Mouse (Mus musculus) myocyte (in vitro differentiated cells): ENCODE measurements around the gene Lman1l. TPM values are rescaled to one million over a fixed set of nuclear protein-coding genes. Genes with fewer than 3 reads are reported as not detected.

ENCODE experiments used
- H3K27me3 ChIP-seq: one replicate; pipeline ENCODE4 v1.6.1; 2011; ENCODE audit not compliant: control insufficient read depth, insufficient read depth, insufficient read length
- H3K36me3 ChIP-seq: one replicate; pipeline ENCODE4 v1.6.1; 2011; ENCODE audit not compliant: control insufficient read depth, insufficient read depth
- H3K4me2 ChIP-seq: one replicate; pipeline ENCODE4 v1.6.1; 2011; ENCODE audit warnings: low read depth, control low read depth
- H3K4me3 ChIP-seq: one replicate; pipeline ENCODE4 v1.5.1; 2011; ENCODE audit warnings: mild to moderate bottlenecking, control low read depth, moderate library complexity
- H3K79me2 ChIP-seq: one replicate; pipeline ENCODE4 v1.6.1; 2011; ENCODE audit not compliant: control insufficient read depth, insufficient read depth
- H3ac ChIP-seq: one replicate; pipeline ENCODE4 v1.6.1; 2011; ENCODE audit not compliant: control insufficient read depth, insufficient read length
- CEBPB ChIP-seq: IDR thresholded peaks from 2 replicates; pipeline ENCODE4 v1.6.1; 2011; ENCODE audit warnings: mild to moderate bottlenecking, moderate library complexity; ENCODE audit not compliant: poor library complexity, insufficient read depth, severe bottlenecking
- E2F4 ChIP-seq: IDR thresholded peaks from one replicate; pipeline ENCODE4 v1.6.1; 2011; ENCODE audit warnings: mild to moderate bottlenecking, control low read depth, moderate library complexity; ENCODE audit not compliant: insufficient read depth
- MAX ChIP-seq: IDR thresholded peaks from one replicate; pipeline ENCODE4 v1.6.1; 2011; ENCODE audit warnings: low read depth, mild to moderate bottlenecking, control low read depth
- MYOD1 ChIP-seq, 3 experiments: IDR thresholded peaks; one replicate each; pipeline ENCODE4 v1.6.1; 2011; ENCODE audit warnings: control low read depth in 2 of 3, low read depth in 2 of 3, mild to moderate bottlenecking in 2 of 3, moderate library complexity in 1 of 3; ENCODE audit not compliant: insufficient read length in 2 of 3, control insufficient read depth in 1 of 3
- MYOG ChIP-seq, 3 experiments: IDR thresholded peaks; one replicate each; pipeline ENCODE4 v1.6.1; 2011; ENCODE audit warnings: control low read depth in 2 of 3, low read depth in 2 of 3, mild to moderate bottlenecking in 2 of 3; ENCODE audit not compliant: insufficient read length in 2 of 3, control insufficient read depth in 1 of 3, insufficient read depth in 1 of 3
- POLR2A ChIP-seq: IDR thresholded peaks from one replicate; pipeline ENCODE4 v1.6.1; 2011; ENCODE audit warnings: low read depth, mild to moderate bottlenecking, control low read depth, moderate library complexity; ENCODE audit not compliant: insufficient read length
- POLR2AphosphoS2 ChIP-seq: IDR thresholded peaks from one replicate; pipeline ENCODE4 v1.6.1; 2011; ENCODE audit warnings: low read depth, control low read depth; ENCODE audit not compliant: insufficient read length
- REST ChIP-seq: IDR thresholded peaks from one replicate; pipeline ENCODE4 v1.6.1; 2011; ENCODE audit warnings: mild to moderate bottlenecking, control low read depth, moderate library complexity; ENCODE audit not compliant: insufficient read depth, insufficient read length
- SRF ChIP-seq: IDR thresholded peaks from one replicate; pipeline ENCODE4 v1.6.1; 2011; ENCODE audit warnings: low read depth; ENCODE audit not compliant: control insufficient read depth, insufficient read length
- TCF12 ChIP-seq: IDR thresholded peaks from one replicate; pipeline ENCODE4 v1.6.1; 2011; ENCODE audit warnings: mild to moderate bottlenecking, control low read depth; ENCODE audit not compliant: poor library complexity, insufficient read depth, severe bottlenecking
- TCF3 ChIP-seq: IDR thresholded peaks from one replicate; pipeline ENCODE4 v1.6.1; 2011; ENCODE audit warnings: low read depth, control low read depth; ENCODE audit not compliant: insufficient read length
- USF1 ChIP-seq: IDR thresholded peaks from one replicate; pipeline ENCODE4 v1.6.1; 2011; ENCODE audit warnings: low read depth, mild to moderate bottlenecking, control low read depth, moderate library complexity
- polyA plus RNA-seq: library from polyadenylated mRNA; unstranded; fragments of >200 nt; fragmentation: generic; extraction: Trizol; gene quantifications from one replicate; pipeline ENCODE4 v1.2.1, GENCODE M21; 2012; ENCODE audit warnings: missing spikeins

Lman1l gene
- polyA plus RNA-seq, 1 experiment: 1.00 TPM

DNA sequence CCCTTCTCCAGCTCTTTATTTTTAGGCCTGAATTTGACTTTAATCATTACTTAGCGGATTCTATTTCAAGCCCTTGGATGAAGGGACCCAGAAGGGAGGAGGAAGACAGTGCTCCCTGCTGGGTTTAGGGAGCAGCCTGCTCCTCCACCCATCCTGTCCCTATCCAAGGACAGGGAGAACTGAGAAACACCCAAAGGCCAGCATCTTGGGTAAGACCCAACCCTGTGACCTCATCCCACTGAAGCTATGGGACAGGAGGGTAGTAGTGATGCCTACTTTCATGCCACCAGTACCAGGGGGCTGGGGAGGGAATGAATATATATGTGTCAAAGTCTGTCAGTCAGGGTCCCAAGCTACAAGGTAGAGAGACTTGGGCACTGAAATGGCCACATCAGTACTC, 20.4 kb upstream of the Lman1l start:
- Histone ChIP-seq H3K27me3 (no peaks in the 10 kb centered on the region), H3K36me3 (no peaks in the 10 kb centered on the region), H3ac (no peak overlapping the region), H3K79me2 (peaks cover 86% of the 10 kb centered on the region), H3K4me3 (no peak overlapping the region), H3K4me2 (peak overlapping the region; percentile 91)
- TF ChIP-seq MYOG (IDR thresholded peaks at IDR 0.05; ENCODE audit: control insufficient read depth in 1 of 3, insufficient read depth in 1 of 3, insufficient read length in 2 of 3, low read depth in 2 of 3): no peak
- no peak for TF ChIP-seq E2F4
- no peak for TF ChIP-seq TCF3
- no peak for TF ChIP-seq MAX
- TF ChIP-seq SRF: no peak
- no peak for TF ChIP-seq REST
- no peak for TF ChIP-seq TCF12

DNA sequence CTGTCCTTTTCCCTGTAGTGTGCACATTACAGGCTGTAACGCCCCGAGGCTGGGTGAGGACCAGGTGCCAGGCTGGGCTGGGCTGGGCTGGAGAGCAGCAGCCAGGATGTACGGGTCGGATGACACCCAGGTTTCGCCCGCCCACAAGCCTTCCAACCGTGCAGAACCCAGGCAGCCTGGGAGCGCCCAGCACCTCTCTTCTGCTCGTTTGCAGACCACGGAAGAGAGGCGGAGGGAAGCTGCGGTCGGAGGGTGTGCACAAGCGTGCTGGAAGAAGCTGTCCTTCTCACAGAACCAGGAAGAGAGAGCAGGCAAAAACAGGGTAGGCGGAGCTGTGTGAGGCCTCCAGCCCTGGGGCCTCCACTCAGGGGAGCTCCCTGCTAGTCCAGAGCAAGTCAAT, 19.8 kb upstream of the Lman1l start:
- Histone ChIP-seq H3K4me3 (no peak overlapping the region), H3ac (no peak overlapping the region), H3K79me2 (peaks cover 92% of the 10 kb centered on the region), H3K36me3 (no peaks in the 10 kb centered on the region), H3K4me2 (peak overlapping the region; percentile 91), H3K27me3 (no peaks in the 10 kb centered on the region)
- TF ChIP-seq E2F4: no peak
- no peak for TF ChIP-seq USF1
- TF ChIP-seq POLR2AphosphoS2: peak; percentile 11
- peak in 1 of 3 experiments; percentile 6 for TF ChIP-seq MYOG (IDR thresholded peaks at IDR 0.05; ENCODE audit: control insufficient read depth in 1 of 3, insufficient read depth in 1 of 3, insufficient read length in 2 of 3, low read depth in 2 of 3)
- peak in 1 of 3 experiments; percentile 61 for TF ChIP-seq MYOD1 (IDR thresholded peaks at IDR 0.05; ENCODE audit: control insufficient read depth in 1 of 3, insufficient read length in 2 of 3, low read depth in 2 of 3)
- TF ChIP-seq POLR2A: no peak

DNA sequence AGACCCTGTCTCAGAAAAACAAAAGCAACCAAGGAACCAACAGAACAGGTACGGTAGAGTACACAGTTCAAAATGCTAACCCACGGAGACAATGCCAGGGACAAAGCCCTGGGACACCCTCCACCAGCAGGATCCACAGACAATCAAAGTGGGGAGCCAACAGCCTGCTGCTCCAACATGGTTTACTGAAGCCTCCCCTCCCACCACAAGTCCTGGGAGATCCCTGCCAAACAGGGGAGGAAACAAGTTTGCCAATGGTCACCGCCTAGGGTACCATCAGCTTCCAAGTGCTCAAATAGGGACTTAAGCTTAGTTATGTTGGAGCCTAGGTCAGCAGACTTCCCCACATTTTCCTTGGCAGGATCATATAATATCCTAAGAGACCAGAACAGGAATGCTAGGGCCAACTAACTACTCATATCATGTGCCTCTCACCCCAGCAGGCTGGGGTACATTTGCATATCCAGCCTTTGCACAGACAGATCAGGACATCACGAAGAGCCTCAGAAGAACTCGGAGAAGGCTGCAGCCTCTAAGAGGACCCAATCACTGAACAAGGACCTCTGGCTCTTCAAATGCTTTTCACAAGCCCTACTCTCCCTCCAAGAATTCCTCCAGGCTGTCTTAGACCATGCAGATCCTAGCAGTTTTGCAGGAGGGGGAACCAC, 19.2 kb upstream of the Lman1l start:
- peaks cover 96% of the 10 kb centered on the region for H3K79me2 ChIP-seq
- no peaks in the 10 kb centered on the region for H3K36me3 ChIP-seq
- no peaks in the 10 kb centered on the region for H3K27me3 ChIP-seq
- no peak overlapping the region for H3K4me3 ChIP-seq
- no peak for TF ChIP-seq POLR2AphosphoS2
- no peak for TF ChIP-seq REST
- no peak for TF ChIP-seq POLR2A
- no peak for TF ChIP-seq MYOG (IDR thresholded peaks at IDR 0.05; ENCODE audit: control insufficient read depth in 1 of 3, insufficient read depth in 1 of 3, insufficient read length in 2 of 3, low read depth in 2 of 3)
- no peak for TF ChIP-seq CEBPB
- no peak for TF ChIP-seq SRF
- TF ChIP-seq MYOD1 (IDR thresholded peaks at IDR 0.05; ENCODE audit: control insufficient read depth in 1 of 3, insufficient read length in 2 of 3, low read depth in 2 of 3): no peak
- no peak for TF ChIP-seq E2F4
- no peak for TF ChIP-seq TCF3
- TF ChIP-seq USF1: no peak
- TF ChIP-seq MAX: no peak
- no peak for TF ChIP-seq TCF12
- no peak overlapping the region for H3ac ChIP-seq
- peak overlapping the region; percentile 91 for H3K4me2 ChIP-seq

GRCm38 (mm10) chr9:57638651-57639459, 18.3 kb upstream of the Lman1l start:
- peak overlapping the region; percentile 91 for H3K4me2 ChIP-seq
- peaks cover 95% of the 10 kb centered on the region for H3K79me2 ChIP-seq
- no peaks in the 10 kb centered on the region for H3K36me3 ChIP-seq
- H3K27me3 ChIP-seq: no peaks in the 10 kb centered on the region
- H3K4me3 ChIP-seq: no peak overlapping the region
- no peak overlapping the region for H3ac ChIP-seq
- TF ChIP-seq MYOD1 (IDR thresholded peaks at IDR 0.05; ENCODE audit: control insufficient read depth in 1 of 3, insufficient read length in 2 of 3, low read depth in 2 of 3) (no peak), REST (no peak), SRF (no peak), USF1 (no peak), POLR2AphosphoS2 (no peak), MAX (no peak), E2F4 (no peak), CEBPB (no peak), TCF12 (no peak), MYOG (IDR thresholded peaks at IDR 0.05; ENCODE audit: control insufficient read depth in 1 of 3, insufficient read depth in 1 of 3, insufficient read length in 2 of 3, low read depth in 2 of 3) (no peak), POLR2A (no peak), TCF3 (no peak)
